Mouse (Mus musculus) layer of hippocampus, postnatal 25 days (tissue): Measurements from ENCODE around the gene Bdnf. TPM values are rescaled to one million over a fixed set of nuclear protein-coding genes. Genes with fewer than 3 reads are reported as not detected.

ENCODE experiments used
- DNase-seq, 2 experiments: peaks; one replicate each; pipeline ENCODE4 v3.0.0; 2022; ENCODE audit warnings: mixed read lengths in 2 of 2, low spot score in 1 of 2; ENCODE audit errors: extremely low spot score in 1 of 2
- total RNA-seq, 2 experiments: library from RNA; stranded (reverse); gene quantifications; 2 replicates each; pipeline ENCODE4 v1.2.3; 2021

Gene Bdnf
- total RNA-seq, 2 experiments from 2014 or later = 29.1 to 35.6 TPM

- DNase-seq = no peak
These were observed 94.3 kb downstream of the Bdnf start for GRCm38 (mm10) chr2:109768814-109769213.

DNA sequence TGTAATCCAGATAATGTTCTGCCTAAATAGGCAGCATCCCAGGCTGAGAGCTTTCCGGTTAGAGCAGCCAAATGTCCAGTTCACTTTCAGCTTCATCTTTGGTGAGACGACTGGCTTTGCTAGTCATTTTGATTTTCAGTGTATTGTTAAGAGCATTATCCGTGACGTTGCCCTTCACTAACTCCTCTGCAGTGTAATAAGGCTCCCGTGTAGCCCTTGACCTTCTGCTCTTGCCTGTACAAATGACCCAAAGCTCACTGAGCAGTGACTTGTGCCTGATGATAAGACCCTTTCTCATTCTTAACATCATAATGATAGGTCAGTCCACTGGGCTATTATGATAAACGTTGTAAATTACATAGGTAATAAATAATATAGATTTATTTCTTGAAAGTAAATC lies 101.9 kb downstream of the Bdnf start:
- DNase-seq = no peak

Other genes starting within 250 kb of the Bdnf start
- gene Lin7c, start 216.2 kb downstream of the Bdnf start, total RNA-seq = 100 to 1,000 TPM; 110 to 111 TPM
- gene Lgr4, start 242.9 kb downstream of the Bdnf start, total RNA-seq = 10 to 100 TPM; 27.7 to 33.5 TPM